Comparison of ENCODE assay signal across 10 mouse cellular contexts in the genomic region with DNA sequence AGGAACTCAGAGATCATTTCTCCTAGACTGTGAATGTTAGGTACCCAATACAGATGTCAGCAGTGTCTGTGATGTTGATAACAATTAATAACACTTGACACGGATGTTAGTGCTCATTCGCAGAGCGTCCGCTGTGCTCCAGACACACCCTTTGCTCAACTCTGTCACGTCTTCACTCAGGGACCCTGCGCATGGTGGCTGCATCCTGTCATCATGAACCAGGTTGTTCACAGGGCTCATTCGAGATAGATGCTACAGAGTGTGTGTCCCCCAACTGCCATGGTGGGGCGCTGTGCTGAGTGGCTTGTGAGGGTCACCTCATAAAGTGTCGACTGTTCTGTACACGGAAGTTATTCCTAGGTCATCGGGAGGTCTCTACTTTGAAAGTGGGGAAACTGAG.
DNase-seq lines count a peak whose midpoint lies in the region; ATAC-seq and TF ChIP-seq lines count a peak whose summit lies in the region.
"Had no signal": no experiment of that assay in that cellular context is flagged by ENCODE, and none has a peak within 500 bp of the region (broad histone marks: within the 10 kb centered on the region; RNA-seq: fewer than 3 reads in every experiment).

No protein-coding gene starts in this region.

- H3K9me3 ChIP-seq in forebrain, postnatal 0 days (ENCODE audit: low read length), result no peaks in the 10 kb centered on the region
- no peaks in the 10 kb centered on the region for H3K9me3 ChIP-seq in forebrain, embryonic 11.5 days (ENCODE audit: control insufficient read depth, low read length)
- no peaks in the 10 kb centered on the region for H3K9me3 ChIP-seq in limb, embryonic 11.5 days (ENCODE audit: control insufficient read depth, low read length)
- no peaks in the 10 kb centered on the region for H3K9me3 ChIP-seq in midbrain, embryonic 11.5 days (ENCODE audit: control insufficient read depth, low read length)

- no peak overlapping the region for H3K4me3 ChIP-seq in forebrain, postnatal 0 days (ENCODE audit: low read depth, low read length)
- no peak overlapping the region for H3K4me3 ChIP-seq in forebrain, embryonic 11.5 days (ENCODE audit: low read depth, low read length)
- no peak overlapping the region for H3K4me3 ChIP-seq in kidney, adult 2 months (ENCODE audit: insufficient read depth, low read depth, low read length)
- H3K4me3 ChIP-seq in C2C12 (ENCODE audit: insufficient read depth, poor library complexity, severe bottlenecking), result no peak overlapping the region
- H3K4me3 ChIP-seq in limb, embryonic 11.5 days (ENCODE audit: low read depth, low read length), result no peak overlapping the region
- no peak overlapping the region for H3K4me3 ChIP-seq in midbrain, embryonic 11.5 days (ENCODE audit: low read depth, low read length)

- no peaks in the 10 kb centered on the region for H3K79me2 ChIP-seq in C2C12 (ENCODE audit: control insufficient read depth, insufficient read depth)

- no peaks in the 10 kb centered on the region for H3K79me3 ChIP-seq in C2C12 (ENCODE audit: low read depth)

- no peaks in the 10 kb centered on the region for H3K4me1 ChIP-seq in forebrain, postnatal 0 days (ENCODE audit: insufficient read depth)
- H3K4me1 ChIP-seq in forebrain, embryonic 11.5 days (replicated peaks; ENCODE audit: control insufficient read depth, insufficient read depth, low read length), result no peaks in the 10 kb centered on the region; the same call in 1 of the 2 replicates
- no peaks in the 10 kb centered on the region for H3K4me1 ChIP-seq in kidney, adult 2 months (ENCODE audit: control insufficient read depth, insufficient read depth, low read length)
- H3K4me1 ChIP-seq in limb, embryonic 11.5 days (ENCODE audit: control insufficient read depth, insufficient read depth, low read length), result peaks cover 32% of the 10 kb centered on the region
- H3K4me1 ChIP-seq in midbrain, embryonic 11.5 days (ENCODE audit: control insufficient read depth, insufficient read depth, low read length), result no peaks in the 10 kb centered on the region

- WGBS in forebrain, postnatal 0 days, result 86% methylated on average over 11 of the region's 11 CpGs
- WGBS in forebrain, embryonic 11.5 days, result 91% methylated on average over 11 of the region's 11 CpGs
- 60% methylated on average over 11 of the region's 11 CpGs for WGBS in kidney, adult 2 months
- WGBS in limb, embryonic 11.5 days, result 63% methylated on average over 11 of the region's 11 CpGs
- WGBS in midbrain, embryonic 11.5 days, result 87% methylated on average over 11 of the region's 11 CpGs

- no peak for ATAC-seq in forebrain, postnatal 0 days
- ATAC-seq in forebrain, embryonic 11.5 days (replicated peaks; ENCODE audit: low FRiP score), result no peak
- no peak for ATAC-seq in limb, embryonic 11.5 days (ENCODE audit: insufficient number of reproducible peaks, low FRiP score, low TSS enrichment, low read depth)
- no peak for ATAC-seq in midbrain, embryonic 11.5 days (ENCODE audit: low FRiP score)
- ATAC-seq: forebrain, embryonic 14.5 days had no signal

- no peak overlapping the region for H3K9ac ChIP-seq in forebrain, postnatal 0 days
- no peak overlapping the region for H3K9ac ChIP-seq in forebrain, embryonic 11.5 days (ENCODE audit: low read length)
- no peak overlapping the region for H3K9ac ChIP-seq in limb, embryonic 11.5 days (ENCODE audit: low read length)
- no peak overlapping the region for H3K9ac ChIP-seq in midbrain, embryonic 11.5 days (ENCODE audit: low read length)

- no peak overlapping the region for H3K4me2 ChIP-seq in forebrain, postnatal 0 days (ENCODE audit: low read depth)
- no peak overlapping the region for H3K4me2 ChIP-seq in forebrain, embryonic 11.5 days (ENCODE audit: low read depth, low read length, severe bottlenecking)
- peak overlapping the region; percentile 20 for H3K4me2 ChIP-seq in limb, embryonic 11.5 days (ENCODE audit: low read depth, severe bottlenecking)
- H3K4me2 ChIP-seq in midbrain, embryonic 11.5 days, result no peak overlapping the region

- no peak overlapping the region for H3ac ChIP-seq in C2C12 (ENCODE audit: control insufficient read depth, insufficient read length, low read depth)

- peak; percentile 26 for TF ChIP-seq CTCF in forebrain, postnatal 0 days (IDR thresholded peaks at IDR 0.05; ENCODE audit: low read depth)
- no peak for TF ChIP-seq CTCF in kidney, adult 2 months (conservative IDR thresholded peaks at IDR 0.05; ENCODE audit: insufficient read depth, insufficient read length, low read depth, low read length)
- TF ChIP-seq CTCF in C2C12 (IDR thresholded peaks at IDR 0.05; ENCODE audit: control insufficient read depth, insufficient read depth, insufficient read length), result peak; percentile 4

- no peaks in the 10 kb centered on the region for H3K36me3 ChIP-seq in forebrain, postnatal 0 days (ENCODE audit: insufficient read depth)
- no peaks in the 10 kb centered on the region for H3K36me3 ChIP-seq in forebrain, embryonic 11.5 days (ENCODE audit: control insufficient read depth, insufficient read depth, low read length)
- H3K36me3 ChIP-seq in kidney, adult 2 months (ENCODE audit: control insufficient read depth, insufficient read depth, low read length), result no peaks in the 10 kb centered on the region
- H3K36me3 ChIP-seq in C2C12 (ENCODE audit: control insufficient read depth, insufficient read depth), result no peaks in the 10 kb centered on the region
- H3K36me3 ChIP-seq in limb, embryonic 11.5 days (ENCODE audit: control insufficient read depth, insufficient read depth, low read length), result no peaks in the 10 kb centered on the region
- H3K36me3 ChIP-seq in midbrain, embryonic 11.5 days (ENCODE audit: control insufficient read depth, insufficient read depth, low read length), result no peaks in the 10 kb centered on the region

- H3K27ac ChIP-seq in forebrain, postnatal 0 days (ENCODE audit: low read depth, low read length), result no peak overlapping the region
- H3K27ac ChIP-seq in forebrain, embryonic 11.5 days (ENCODE audit: low read depth, low read length), result no peak overlapping the region
- H3K27ac ChIP-seq in kidney, adult 2 months (ENCODE audit: insufficient read depth, low read depth, low read length), result peak overlapping the region; percentile 39; the same call in 1 of the 2 replicates
- H3K27ac ChIP-seq in limb, embryonic 11.5 days (replicated peaks; ENCODE audit: low read depth, low read length), result peak overlapping the region; percentile 92; the same call in 1 of the 2 replicates
- H3K27ac ChIP-seq in midbrain, embryonic 11.5 days (ENCODE audit: low read depth, low read length), result no peak overlapping the region

- no peak for TF ChIP-seq POLR2A in kidney, adult 2 months (IDR thresholded peaks at IDR 0.05; ENCODE audit: low read depth, low read length)

- no peak for DNase-seq in forebrain, postnatal 0 days
- DNase-seq in forebrain, embryonic 11.5 days (ENCODE audit: low spot score), result no peak
- DNase-seq in kidney, adult 2 months, result no peak
- no peak for DNase-seq in kidney, adult 18-20 months
- no peak for DNase-seq in limb, embryonic 11.5 days (ENCODE audit: low spot score)
- no peak for DNase-seq in cerebellum, postnatal 10 days
- no peak for DNase-seq in midbrain, embryonic 11.5 days (ENCODE audit: low spot score, missing footprints)
- DNase-seq: right cerebral cortex, postnatal 25 days had no signal

- H3K27me3 ChIP-seq in forebrain, postnatal 0 days (ENCODE audit: insufficient read depth, low read length), result no peaks in the 10 kb centered on the region
- H3K27me3 ChIP-seq in forebrain, embryonic 11.5 days (ENCODE audit: control insufficient read depth, insufficient read depth, low read length), result no peaks in the 10 kb centered on the region; the same call in 1 of the 2 replicates
- H3K27me3 ChIP-seq in kidney, adult 2 months (replicated peaks; ENCODE audit: control insufficient read depth, insufficient read depth, low read length), result no peaks in the 10 kb centered on the region
- no peaks in the 10 kb centered on the region for H3K27me3 ChIP-seq in C2C12 (ENCODE audit: control insufficient read depth, insufficient read depth, insufficient read length)
- H3K27me3 ChIP-seq in limb, embryonic 11.5 days (ENCODE audit: control insufficient read depth, insufficient read depth, low read length), result peaks cover 13% of the 10 kb centered on the region; the same call in 1 of the 2 replicates
- no peaks in the 10 kb centered on the region for H3K27me3 ChIP-seq in midbrain, embryonic 11.5 days (ENCODE audit: control insufficient read depth, insufficient read depth, low read length)

TF ChIP-seq in C2C12, 6 proteins besides CTCF, POLR2A, EP300 and RAD21:
- TF ChIP-seq MYOG (IDR thresholded peaks at IDR 0.05; ENCODE audit: control insufficient read depth, extremely low read depth, insufficient read length) (no peak), CEBPB (IDR thresholded peaks at IDR 0.05; ENCODE audit: low read depth) (no peak), MAX (IDR thresholded peaks at IDR 0.05) (no peak), FOSL1 (IDR thresholded peaks at IDR 0.05; ENCODE audit: insufficient read depth, low read length, poor library complexity, severe bottlenecking) (no peak), MYOD1 (IDR thresholded peaks at IDR 0.05; ENCODE audit: control insufficient read depth, insufficient read length, low read depth) (no peak), USF1 (IDR thresholded peaks at IDR 0.05; ENCODE audit: low read depth) (no peak)

Comparison
In these comparisons a context has a peak if more than half of its experiments do, and no peak if none do; other contexts are left out.
1. H3K27ac ChIP-seq: peak in kidney, adult 2 months (single experiment) and limb, embryonic 11.5 days (single experiment); none in forebrain, postnatal 0 days (single experiment), forebrain, embryonic 11.5 days (single experiment) and midbrain, embryonic 11.5 days (single experiment).